Mouse (Mus musculus): Measurements from ENCODE around the gene Lyrm1. TPM values are rescaled to one million over a fixed set of nuclear protein-coding genes. Genes with fewer than 3 reads are reported as not detected.

Gene Lyrm1
- polyA plus RNA-seq, 1 experiment from 2014 or later: 5.5 TPM

GRCm38 (mm10) chr7:119978576-119978975 lies 82.9 kb downstream of the Lyrm1 start:
- H3K4me2 ChIP-seq: no peak overlapping the region
- no peak for TF ChIP-seq CTCF (IDR thresholded peaks at IDR 0.05; ENCODE audit: low read depth)
- H3K27ac ChIP-seq (ENCODE audit: low read depth): no peak overlapping the region
- DNase-seq (no peak), ATAC-seq (ENCODE audit: insufficient read depth) (no peak)
- no peak overlapping the region for H3K9ac ChIP-seq
- H3K4me3 ChIP-seq (ENCODE audit: low read depth, low read length): no peak overlapping the region
- H3K4me1 ChIP-seq (ENCODE audit: insufficient read depth): no peaks in the 10 kb centered on the region
- H3K27me3 ChIP-seq (ENCODE audit: insufficient read depth, low read length): no peaks in the 10 kb centered on the region
- H3K36me3 ChIP-seq (ENCODE audit: insufficient read depth): no peaks in the 10 kb centered on the region
- H3K9me3 ChIP-seq (ENCODE audit: low read depth, low read length): no peaks in the 10 kb centered on the region

DNA sequence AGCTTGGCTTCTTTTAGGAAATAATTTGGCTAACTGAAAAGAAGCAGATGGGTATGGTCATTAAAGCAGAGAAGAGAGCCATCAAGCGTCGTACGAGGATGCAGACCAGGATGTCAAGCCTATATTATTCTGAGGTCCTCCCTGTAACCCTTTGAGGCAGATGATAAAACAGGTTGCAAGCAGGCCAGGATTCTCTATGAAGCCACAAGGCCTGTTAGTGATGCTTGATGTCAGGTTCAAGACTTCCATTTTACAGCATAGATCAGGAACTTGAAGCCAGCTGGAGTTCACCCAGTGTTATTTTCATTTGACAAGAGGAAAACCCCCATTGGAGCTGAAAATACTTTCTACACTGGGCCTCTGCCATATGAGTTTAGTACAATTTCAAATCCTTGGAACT lies 84.5 kb downstream of the Lyrm1 start:
- Histone ChIP-seq H3K27ac (ENCODE audit: low read depth) (no peak overlapping the region), H3K9me3 (ENCODE audit: low read depth, low read length) (no peaks in the 10 kb centered on the region), H3K4me1 (ENCODE audit: insufficient read depth) (no peaks in the 10 kb centered on the region), H3K4me2 (no peak overlapping the region), H3K27me3 (ENCODE audit: insufficient read depth, low read length) (no peaks in the 10 kb centered on the region), H3K9ac (no peak overlapping the region), H3K36me3 (ENCODE audit: insufficient read depth) (no peaks in the 10 kb centered on the region), H3K4me3 (ENCODE audit: low read depth, low read length) (no peak overlapping the region)
- no peak for TF ChIP-seq CTCF (IDR thresholded peaks at IDR 0.05; ENCODE audit: low read depth)
- ATAC-seq (ENCODE audit: insufficient read depth): no peak
- DNase-seq: no peak
- 76% methylated on average over 3 of the region's 3 CpGs for WGBS

DNA sequence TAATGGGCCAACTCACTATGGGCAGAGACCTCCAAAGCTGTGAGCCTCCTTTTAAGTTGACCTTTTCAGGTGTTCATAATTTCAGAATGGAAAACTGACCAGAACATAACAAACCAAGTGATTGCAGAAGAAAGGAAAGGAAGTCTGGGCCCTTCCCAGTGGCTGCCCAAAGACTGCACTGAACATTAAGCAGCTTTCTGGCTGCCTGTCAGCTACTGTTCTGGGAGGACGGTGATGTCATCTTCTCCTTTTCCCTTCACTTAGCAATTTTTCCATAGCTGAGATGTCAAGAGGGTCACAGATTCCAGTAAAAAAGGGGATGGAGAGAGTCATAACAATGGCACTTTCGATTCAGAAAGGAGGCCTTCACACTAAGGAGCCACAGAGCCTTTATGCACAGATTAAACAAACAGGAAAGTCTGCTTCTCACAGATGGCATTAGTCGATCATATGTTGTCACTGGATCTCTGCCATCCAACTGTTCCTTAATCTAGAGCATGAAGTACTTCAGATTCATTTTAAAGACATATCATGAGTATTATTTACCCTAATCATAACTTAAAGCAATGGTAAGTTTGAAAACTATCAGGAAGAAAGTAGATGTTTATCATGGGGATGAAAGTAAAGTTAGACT lies 89.7 kb downstream of the Lyrm1 start:
- DNase-seq (no peak), ATAC-seq (ENCODE audit: insufficient read depth) (no peak)
- no peak overlapping the region for H3K9ac ChIP-seq

DNA sequence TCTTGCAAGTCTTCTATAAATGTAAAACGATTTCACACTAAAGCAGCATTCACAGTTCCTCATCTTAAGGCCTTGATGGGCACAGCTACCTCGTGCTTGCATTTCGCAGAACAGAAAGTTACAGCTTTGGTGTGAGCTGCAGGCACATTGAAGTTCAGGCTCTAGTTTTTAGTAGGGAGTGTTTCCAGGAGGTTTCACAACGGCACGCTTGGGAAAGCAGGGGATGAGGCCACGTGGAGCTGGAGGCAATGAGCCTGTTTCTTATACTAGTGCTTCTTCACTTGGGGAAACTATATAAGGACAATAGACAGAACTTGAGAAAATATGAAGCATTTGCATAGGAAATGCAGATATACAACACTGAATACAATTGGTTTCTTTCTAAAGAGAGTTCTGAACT lies 101.4 kb downstream of the Lyrm1 start:
- TF ChIP-seq CTCF (IDR thresholded peaks at IDR 0.05; ENCODE audit: low read depth): no peak
- 72% methylated on average over 6 of the region's 6 CpGs for WGBS
- no peak overlapping the region for H3K27ac ChIP-seq (ENCODE audit: low read depth)
- no peak for ATAC-seq (ENCODE audit: insufficient read depth)
- no peak for DNase-seq
- H3K4me3 ChIP-seq (ENCODE audit: low read depth, low read length): no peak overlapping the region
- H3K9ac ChIP-seq: no peak overlapping the region
- no peaks in the 10 kb centered on the region for H3K9me3 ChIP-seq (ENCODE audit: low read depth, low read length)
- no peaks in the 10 kb centered on the region for H3K36me3 ChIP-seq (ENCODE audit: insufficient read depth)
- no peaks in the 10 kb centered on the region for H3K4me1 ChIP-seq (ENCODE audit: insufficient read depth)
- no peaks in the 10 kb centered on the region for H3K27me3 ChIP-seq (ENCODE audit: insufficient read depth, low read length)
- H3K4me2 ChIP-seq: no peak overlapping the region

More for the DNA sequence above, 89.7 kb downstream of the Lyrm1 start:
- TF ChIP-seq CTCF (IDR thresholded peaks at IDR 0.05; ENCODE audit: low read depth): no peak
- Histone ChIP-seq H3K4me3 (ENCODE audit: low read depth, low read length) (no peak overlapping the region), H3K36me3 (ENCODE audit: insufficient read depth) (no peaks in the 10 kb centered on the region), H3K9me3 (ENCODE audit: low read depth, low read length) (no peaks in the 10 kb centered on the region), H3K4me1 (ENCODE audit: insufficient read depth) (no peaks in the 10 kb centered on the region), H3K27ac (ENCODE audit: low read depth) (no peak overlapping the region), H3K4me2 (no peak overlapping the region), H3K27me3 (ENCODE audit: insufficient read depth, low read length) (no peaks in the 10 kb centered on the region)
- 45% methylated on average over 3 of the region's 3 CpGs for WGBS

Other genes with a start within 250 kb of the Lyrm1 start
- gene Acsm4, start 205.8 kb upstream of the Lyrm1 start, polyA plus RNA-seq (2014; fragmentation: Nextera tagmentation; extraction: Ambion mirVana): not detected in 2 replicates
- gene Thumpd1, start 175.1 kb upstream of the Lyrm1 start, polyA plus RNA-seq (2014; fragmentation: Nextera tagmentation; extraction: Ambion mirVana): 86.8 and 90.6 TPM in 2 replicates
- 0.17 and 0.31 TPM in 2 replicates for gene Acsm3, start 134.9 kb upstream of the Lyrm1 start, polyA plus RNA-seq (2014; fragmentation: Nextera tagmentation; extraction: Ambion mirVana)
- gene Rexo5, start 101.9 kb upstream of the Lyrm1 start, polyA plus RNA-seq (2014; fragmentation: Nextera tagmentation; extraction: Ambion mirVana): 22.4 and 27.5 TPM in 2 replicates
- gene Eri2, start 101.8 kb upstream of the Lyrm1 start, polyA plus RNA-seq (2014; fragmentation: Nextera tagmentation; extraction: Ambion mirVana): 31.7 and 35.6 TPM in 2 replicates
- gene Dcun1d3, start 437 bp downstream of the Lyrm1 start, polyA plus RNA-seq (2014; fragmentation: Nextera tagmentation; extraction: Ambion mirVana): 7.3 and 7.8 TPM in 2 replicates
- 0.05 TPM in 1 of 2 replicates, not detected in the other for gene Dnah3, start 199.4 kb downstream of the Lyrm1 start, polyA plus RNA-seq (2014; fragmentation: Nextera tagmentation; extraction: Ambion mirVana)
- 33.5 and 36.1 TPM in 2 replicates for gene Tmem159, start 206.5 kb downstream of the Lyrm1 start, polyA plus RNA-seq (2014; fragmentation: Nextera tagmentation; extraction: Ambion mirVana)
- not detected in 2 replicates for gene Zp2, start 249.4 kb downstream of the Lyrm1 start, polyA plus RNA-seq (2014; fragmentation: Nextera tagmentation; extraction: Ambion mirVana)

Data from lung, embryonic 14.5 days (tissue).